Mouse (Mus musculus) ovary, postnatal 14 days (tissue): ENCODE data around the gene Adam12.

Experiments
- DNase-seq: peaks from one replicate; pipeline ENCODE4 v3.0.0; 2022; ENCODE audit warnings: low spot score

The Adam12 gene

DNA sequence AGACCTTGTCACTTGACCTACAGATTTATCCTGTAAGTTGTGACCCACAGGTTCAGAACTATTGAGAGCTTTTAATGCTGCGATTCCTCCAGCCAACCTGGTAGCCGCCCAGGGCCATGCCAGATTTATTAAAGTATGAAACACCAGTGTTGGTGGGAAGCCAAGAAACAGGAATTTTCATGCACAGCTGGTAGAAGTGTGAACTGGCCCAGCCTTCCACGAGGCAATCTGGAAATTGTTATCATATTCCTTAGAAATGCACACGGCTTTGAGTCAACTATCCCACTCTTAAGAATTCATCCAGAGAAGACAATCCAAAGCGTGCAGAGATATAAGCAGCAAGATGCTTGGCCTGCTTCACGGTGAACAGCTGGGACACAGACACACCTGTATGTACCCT, 82.6 kb downstream of the Adam12 start:
- no peak for DNase-seq

DNA sequence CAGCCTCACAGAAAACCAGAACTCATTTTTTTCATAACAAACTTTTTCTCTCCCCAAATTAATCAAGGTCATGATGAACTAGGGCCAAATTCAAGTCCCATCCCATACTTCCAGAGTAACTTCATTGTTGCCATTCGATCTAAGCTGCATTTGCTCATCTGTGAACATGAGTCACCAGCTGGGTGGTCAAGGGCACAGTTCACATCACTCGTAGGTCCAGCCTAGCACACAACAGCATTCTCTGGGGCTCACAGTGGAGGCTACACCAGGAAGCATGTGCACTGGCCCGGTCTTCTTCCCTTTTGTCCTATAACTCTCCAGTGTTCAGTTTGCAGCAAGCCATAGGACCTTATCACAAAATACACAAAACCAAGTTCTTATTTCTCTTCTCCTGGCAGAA, 84.4 kb downstream of the Adam12 start:
- no peak for DNase-seq

DNA sequence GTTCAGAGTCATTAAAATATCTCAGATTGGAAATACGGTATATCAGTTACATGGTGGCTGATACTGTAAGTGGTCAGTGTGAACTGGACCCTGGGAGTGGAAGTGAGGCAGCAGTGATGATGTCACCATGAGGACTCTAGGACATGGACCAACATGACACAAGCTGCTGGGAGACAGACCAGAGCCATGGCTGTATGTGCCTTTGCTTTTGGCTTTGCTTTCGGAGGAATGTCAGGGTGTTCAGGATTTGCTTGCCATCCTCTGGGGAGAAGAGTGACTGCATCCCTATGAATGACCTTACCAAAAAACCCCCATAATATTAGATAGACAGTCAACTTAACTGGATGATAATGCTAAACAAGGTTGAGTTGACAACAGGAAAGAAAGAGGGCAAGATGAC, 85.1 kb downstream of the Adam12 start:
- no peak for DNase-seq

GRCm38 (mm10) chr7:134144111-134144510, 87.8 kb downstream of the Adam12 start:
- DNase-seq, result no peak

DNA sequence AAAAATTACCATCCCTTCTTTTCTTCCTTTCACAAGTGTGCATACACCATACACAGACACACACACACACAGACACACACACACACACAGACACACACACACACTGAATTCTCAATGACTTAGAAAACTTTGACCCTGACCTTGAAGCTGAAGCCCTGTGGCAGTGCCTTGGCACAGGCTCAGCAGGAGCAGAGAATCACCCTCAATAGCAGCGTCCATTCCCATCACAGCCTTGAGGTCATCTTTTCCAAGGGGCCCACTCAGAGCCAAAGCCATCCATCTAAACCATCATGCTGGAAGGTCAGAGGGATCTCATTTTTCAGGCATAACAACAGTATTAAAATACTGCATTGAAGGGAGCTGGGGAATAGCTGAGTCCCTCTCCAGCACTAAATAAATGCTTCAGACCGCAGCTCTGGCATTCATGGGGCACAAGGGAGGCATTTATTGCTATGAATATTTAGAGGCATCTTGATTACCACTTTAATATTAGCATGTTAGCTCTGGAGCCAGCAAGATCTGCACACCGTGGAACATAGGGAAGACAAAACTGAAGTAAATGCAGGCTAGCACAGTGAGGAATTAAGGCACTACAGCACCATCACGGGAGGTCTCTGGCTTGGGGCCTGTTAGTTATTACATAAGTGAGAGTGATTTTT, 92.5 kb downstream of the Adam12 start:
- no peak for DNase-seq

DNA sequence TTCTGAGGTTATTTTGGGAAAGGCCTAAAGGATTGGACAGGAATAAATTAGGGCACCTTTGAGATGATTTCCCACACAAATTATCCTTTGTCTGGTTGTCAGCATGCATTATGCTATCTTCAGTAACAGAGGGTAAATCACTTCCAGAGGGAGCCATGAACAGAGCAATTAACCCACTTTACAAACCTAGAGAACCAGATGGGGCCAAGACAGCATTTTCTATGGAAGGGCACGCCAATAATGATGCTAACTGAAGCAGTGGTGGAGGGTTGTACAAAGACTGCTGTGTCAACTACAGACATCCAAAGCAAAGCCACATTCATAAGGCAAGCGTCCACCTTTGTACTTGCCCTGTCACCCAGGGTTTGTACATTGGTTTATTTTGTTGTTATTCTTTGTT, 99.6 kb downstream of the Adam12 start:
- DNase-seq, result no peak

GRCm38 (mm10) chr7:134128087-134128522, 103.8 kb downstream of the Adam12 start:
- DNase-seq, result no peak

DNA sequence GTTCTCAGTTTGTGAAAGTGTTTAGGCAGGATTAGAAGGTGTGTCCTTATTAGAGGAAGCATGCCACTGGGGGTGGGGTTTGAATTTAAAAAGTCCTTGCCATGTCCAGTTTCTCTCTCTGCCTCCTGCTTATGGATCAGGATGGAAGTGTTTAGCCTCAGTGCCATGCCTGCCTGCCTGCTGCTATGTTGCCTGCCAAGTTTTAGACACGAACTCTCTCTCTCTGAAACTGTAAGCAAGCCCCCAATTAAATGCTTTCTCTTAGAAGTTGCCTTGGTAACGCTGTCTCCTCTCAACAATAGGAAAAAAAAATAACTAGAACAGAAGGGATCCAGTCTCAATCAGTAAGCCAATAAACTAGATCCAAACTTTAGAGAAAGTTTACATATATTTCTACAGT, 110.5 kb downstream of the Adam12 start:
- DNase-seq, result no peak

GRCm38 (mm10) chr7:134115438-134115837, 116.5 kb downstream of the Adam12 start:
- peak; percentile 30 for DNase-seq

- no peak for DNase-seq
Measured at GRCm38 (mm10) chr7:134114311-134115188, 117.4 kb downstream of the Adam12 start.

DNA sequence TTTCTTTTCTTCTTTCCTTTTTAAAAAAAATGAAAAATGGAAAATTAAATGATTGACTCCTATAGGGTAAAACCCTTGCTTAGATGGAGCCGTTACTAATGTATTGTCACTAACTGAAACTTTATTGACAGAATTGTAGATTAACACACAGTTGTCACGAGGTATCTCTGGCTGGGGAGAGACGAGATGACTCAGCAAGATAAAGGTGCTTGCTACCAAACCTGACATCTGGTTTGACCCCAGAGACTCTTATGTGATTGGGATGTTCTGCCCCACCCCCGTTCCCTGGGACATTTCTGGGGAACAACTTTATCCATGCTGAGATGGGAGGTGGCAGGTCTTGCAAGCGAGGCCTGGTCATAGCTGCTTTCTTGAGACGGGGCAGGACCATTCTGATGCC, 118.1 kb downstream of the Adam12 start:
- DNase-seq, result no peak

GRCm38 (mm10) chr7:134110116-134110515, 121.8 kb downstream of the Adam12 start:
- DNase-seq, result no peak

DNA sequence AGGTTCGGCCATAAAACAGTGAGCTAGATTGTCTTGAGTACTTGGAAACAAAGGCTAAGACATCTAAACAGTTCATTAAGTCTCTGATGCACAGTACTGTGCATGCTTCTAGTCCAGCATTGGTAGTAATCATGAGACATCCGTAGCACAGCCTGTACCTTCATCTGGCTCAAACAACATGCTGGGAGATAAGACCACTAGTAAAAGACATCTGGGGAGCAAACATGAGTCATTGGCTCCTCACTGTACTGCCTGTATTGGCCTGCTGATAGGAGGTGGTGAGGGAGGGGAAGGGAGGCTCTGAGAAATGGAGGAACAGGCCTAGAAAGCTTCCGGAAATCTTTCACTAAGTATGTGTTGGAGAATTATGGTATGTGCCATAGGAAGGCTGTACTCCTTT, 124.1 kb downstream of the Adam12 start:
- DNase-seq, result no peak

DNA sequence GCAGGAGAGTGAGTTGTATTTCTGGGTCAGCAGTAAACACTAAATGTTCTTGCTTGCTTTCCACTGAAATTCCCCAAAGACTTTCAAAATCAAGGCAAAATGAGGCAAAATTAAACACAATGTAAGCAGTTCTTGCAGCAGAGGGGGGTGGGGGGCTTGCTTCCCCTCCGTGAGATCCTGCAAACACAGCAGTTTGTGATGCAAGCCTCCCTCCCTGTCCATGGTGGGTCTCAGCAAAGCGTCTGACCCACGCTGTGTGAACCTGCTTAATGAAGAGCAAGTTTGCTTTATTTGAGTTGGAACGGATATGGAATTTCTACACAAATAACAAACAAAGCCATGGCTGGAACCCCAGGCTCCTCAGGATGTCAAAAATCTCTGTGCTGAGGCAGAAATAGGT, 132.9 kb downstream of the Adam12 start:
- no peak for DNase-seq

DNA sequence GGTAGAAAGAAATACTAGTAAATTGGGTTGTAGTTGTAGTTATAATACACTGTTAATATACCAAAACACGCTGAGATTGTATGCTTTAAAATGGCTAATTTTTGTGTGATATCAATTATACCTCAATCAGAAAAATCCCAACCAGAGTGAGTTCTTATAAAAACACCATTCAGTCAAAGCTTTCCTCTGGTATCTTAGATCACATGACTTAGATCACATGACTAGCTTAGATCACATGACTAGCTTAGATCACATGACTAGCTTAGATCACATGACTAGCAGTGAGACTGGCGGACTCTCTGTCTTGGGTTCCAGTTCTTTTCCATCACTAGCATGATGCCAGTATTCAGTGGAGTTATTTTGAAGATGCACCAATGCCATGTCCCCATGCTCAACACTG, 134.1 kb downstream of the Adam12 start:
- no peak for DNase-seq

DNA sequence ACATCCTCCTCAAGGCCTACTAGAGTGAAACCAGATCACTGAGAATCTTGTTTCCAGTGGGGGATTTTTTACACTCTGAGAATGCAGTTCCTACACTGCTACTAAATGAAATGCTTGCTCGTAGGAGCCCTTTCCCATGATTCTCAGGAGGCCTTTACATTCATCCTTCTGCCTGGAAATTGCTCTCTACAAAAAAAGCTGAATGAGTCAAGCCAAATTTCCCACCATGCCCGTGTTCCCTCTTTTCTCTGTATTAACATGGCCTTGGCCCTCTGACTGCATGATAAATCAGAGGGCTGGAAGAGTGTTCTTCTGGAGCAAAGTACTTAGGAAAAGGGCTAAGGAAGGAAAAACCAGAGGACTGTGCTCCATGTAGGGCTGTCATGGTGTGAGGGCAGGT, 138.1 kb downstream of the Adam12 start:
- no peak for DNase-seq

DNA sequence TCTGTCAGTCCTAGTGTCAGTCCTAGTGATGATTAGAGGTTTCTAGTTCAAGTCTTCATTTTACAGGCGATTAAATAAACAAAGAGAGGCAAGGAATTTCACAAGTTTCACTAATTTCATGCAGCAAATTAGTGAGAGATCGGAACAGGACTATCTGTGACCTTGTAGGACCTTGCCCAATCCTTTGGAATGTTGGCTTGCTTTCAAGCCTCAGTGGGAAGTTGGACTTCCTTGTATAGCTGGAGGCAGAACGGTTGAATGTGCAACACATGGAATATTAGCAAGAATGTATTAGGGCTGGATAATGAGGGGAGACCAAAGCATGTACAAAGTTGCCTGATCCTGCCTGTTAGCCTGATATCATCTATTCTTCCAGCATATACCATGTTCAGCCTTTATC, 141.2 kb downstream of the Adam12 start:
- no peak for DNase-seq

DNA sequence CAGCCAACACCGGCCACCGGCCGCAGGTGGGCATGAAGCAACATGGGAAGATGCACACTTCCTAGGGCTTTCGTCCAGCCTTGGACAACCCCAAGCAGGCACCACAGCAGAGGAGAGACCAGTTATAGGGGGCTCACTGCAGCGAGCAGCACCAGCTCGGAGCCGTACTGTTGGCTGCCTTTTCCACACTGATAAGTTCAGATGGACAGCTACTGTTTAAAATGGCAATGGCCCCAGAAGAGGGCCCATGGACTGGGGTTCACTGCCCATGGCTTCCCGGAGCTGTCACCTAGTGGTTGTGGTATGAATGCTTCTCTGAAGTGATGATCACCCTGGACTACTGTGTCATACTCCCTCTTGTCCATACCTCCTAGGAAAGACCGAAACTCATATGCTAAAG, 141.7 kb downstream of the Adam12 start:
- DNase-seq, result no peak

DNA sequence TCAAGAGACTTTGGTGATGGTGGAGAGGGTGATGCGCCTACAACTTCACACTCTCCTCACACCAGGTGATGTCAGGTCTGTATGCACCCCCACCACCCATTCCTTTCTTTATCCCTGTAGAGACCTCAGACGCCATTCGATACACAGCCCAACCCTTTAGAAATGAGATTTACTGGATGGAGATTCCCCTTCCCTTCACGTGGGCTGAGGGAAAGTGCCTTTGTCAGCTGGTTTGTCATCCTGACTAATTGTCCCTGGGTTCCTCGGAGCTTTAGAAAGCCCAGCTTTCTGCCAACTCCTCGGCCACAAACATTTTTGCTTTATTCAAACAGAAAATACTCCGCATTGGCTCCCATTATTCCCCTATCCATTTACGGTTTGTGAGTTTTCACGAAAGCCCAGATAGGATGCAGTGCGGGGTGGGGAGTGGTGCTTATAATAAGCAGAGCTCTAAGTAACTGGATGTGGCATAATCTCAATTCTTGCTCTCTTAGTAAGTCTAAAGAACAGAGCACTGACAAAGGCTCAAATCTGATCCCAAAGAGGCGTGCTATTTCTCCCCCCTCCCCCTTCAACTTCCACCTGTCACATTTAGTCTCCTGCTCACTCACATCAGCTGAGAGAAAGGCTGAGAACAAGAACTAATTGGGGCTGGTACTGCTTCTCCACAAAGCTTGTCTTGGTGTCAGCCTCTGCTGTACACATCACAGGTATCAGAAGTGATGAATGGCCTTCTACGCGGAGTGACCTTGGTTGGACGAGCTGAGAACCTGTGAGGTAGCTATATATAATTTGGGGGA, 143.2 kb downstream of the Adam12 start:
- DNase-seq, result no peak

DNA sequence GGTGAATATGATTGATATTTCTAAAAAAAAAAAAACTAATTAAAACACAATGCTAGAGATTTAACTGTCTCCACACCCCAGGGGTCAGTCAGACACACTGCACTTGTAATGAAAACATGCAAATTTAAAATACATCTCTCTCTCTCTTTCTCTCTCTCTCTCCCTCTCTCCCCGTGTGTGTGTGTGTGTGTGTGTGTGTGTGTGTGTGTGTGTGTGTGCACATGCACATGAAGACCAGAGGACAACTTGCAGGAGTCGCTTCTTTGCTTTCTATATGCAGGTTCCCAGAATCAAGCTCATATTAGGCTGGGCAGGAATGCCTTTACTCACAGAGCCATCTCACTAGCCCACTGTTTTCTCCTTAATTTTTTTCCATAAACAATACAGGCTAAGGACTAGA, 146.6 kb downstream of the Adam12 start:
- no peak for DNase-seq

DNA sequence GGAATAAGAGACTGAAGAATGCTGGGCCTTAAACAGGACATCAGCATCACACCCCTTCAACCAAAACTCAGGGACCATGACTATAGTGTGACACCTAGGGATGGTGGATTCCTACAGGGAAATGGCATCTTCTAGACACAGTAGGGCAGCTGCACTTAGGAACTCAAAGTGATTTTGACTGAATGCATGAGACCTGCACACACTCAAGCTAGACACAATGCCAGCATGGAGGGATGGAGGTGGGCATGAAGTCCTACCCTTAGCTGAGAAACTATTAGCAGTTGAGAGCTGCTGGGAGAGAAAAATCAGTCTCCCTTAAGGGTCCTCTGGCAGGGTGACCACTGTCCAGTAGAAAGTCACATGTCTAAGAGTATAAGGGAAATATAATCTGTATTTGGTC, 147.0 kb downstream of the Adam12 start:
- DNase-seq, result no peak

GRCm38 (mm10) chr7:134081307-134082072, 150.5 kb downstream of the Adam12 start:
- no peak for DNase-seq
